Mouse (Mus musculus) ovary, adult 18-20 months (tissue): Measurements from ENCODE around the gene Cox10.

ENCODE experiments used
- DNase-seq: peaks from one replicate; pipeline ENCODE4 v3.0.0; 2022; ENCODE audit warnings: low spot score, mixed read lengths

Cox10 gene

DNA sequence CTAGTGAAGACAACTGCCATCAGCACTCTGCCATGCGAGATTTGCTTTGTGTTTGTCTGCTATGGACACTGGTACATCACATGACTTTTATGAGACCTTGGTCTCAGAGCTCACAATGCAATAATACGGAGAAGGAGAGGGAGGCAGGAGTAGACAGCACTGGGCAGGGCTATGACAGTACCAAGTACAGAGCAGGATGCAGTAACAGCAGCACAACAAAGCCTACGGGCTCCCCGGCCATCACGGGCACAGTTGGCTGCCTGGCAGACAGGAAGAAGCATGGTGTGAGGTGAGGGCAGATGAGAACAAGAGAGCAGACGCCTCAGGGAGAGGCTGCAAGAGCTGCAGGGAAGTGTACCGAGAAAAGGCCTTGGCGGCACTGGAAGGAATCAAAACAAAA is 87.3 kb downstream of the Cox10 start:
- no peak for DNase-seq

DNA sequence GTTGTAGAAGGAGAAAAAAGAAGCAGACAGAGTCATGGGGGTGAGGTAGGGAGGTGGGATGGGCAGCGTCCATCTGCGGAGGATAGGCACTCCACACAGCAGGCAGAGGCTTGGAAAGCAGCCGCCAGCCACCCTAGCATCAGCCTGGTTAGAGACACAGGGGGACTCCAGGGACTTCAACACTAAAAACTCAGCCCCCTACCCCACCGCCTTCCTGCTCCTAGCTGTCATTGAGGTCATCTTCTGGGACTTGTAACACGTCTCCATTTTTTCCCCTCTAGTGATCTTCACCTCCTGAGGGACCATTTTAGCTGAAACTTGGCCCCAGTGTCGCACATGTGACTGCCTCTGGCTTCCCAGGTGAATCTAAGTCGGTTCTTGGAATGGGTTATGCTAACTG is 88.5 kb downstream of the Cox10 start:
- DNase-seq, result no peak

- no peak for DNase-seq
Measured at GRCm38 (mm10) chr11:63990311-63990710, 89.0 kb downstream of the Cox10 start.

- DNase-seq, result no peak
Measured at GRCm38 (mm10) chr11:63988991-63989860, 90.0 kb downstream of the Cox10 start.

DNA sequence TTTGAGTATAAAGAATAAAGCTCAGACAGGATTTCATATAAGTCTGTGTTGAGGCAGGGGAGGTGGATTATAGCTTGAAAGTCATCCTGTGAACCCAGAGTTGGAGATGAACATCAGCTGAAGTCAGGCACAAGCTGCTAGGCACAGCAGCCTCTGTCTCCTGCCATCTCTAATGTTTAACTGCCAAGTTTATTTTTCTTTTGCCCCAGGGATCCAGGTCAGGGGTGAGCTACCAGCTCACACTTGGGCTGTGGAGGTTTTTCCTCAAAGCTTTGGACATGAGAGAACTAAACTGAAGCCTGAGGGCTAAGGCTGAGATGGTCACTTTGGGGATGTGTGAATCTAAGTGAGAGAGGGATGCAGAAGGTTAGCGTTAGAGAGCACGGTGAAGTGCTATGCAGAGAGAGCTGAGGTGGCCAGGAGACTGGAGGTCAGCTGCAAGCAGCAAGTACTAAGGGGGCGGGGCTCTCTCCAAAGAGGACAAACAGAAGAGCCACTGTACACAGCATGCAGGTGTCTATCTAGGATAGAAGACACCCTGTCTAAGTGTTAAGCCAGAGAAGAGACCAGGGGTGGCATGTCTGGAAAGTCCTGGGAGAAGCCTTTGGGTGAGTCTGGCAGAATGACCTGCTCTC is 91.1 kb downstream of the Cox10 start:
- DNase-seq, result no peak

- no peak for DNase-seq
Measured at GRCm38 (mm10) chr11:63986710-63987109, 92.6 kb downstream of the Cox10 start.

GRCm38 (mm10) chr11:63985481-63985880 is 93.8 kb downstream of the Cox10 start:
- DNase-seq, result no peak

GRCm38 (mm10) chr11:63984622-63985168 is 94.6 kb downstream of the Cox10 start:
- DNase-seq, result no peak

DNA sequence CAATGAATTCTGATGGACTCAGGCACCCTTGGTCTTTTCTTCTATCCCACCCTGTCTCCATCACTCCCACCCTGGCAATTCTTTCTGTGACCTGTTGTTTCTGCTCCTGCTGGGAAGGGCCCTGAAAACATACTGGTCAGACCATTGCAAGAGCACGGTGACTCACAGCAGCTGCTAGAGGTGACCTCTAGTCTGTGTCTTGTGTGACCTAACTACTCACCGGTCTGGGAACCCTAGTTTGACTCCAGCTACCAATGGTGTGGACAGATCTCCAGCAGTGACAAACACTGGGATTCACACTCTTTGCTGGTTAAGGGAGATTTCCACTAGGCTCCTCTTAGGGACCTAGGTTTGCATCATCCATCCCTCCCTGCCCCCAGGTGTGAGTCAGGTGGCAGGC is 101.5 kb downstream of the Cox10 start:
- DNase-seq, result no peak

DNA sequence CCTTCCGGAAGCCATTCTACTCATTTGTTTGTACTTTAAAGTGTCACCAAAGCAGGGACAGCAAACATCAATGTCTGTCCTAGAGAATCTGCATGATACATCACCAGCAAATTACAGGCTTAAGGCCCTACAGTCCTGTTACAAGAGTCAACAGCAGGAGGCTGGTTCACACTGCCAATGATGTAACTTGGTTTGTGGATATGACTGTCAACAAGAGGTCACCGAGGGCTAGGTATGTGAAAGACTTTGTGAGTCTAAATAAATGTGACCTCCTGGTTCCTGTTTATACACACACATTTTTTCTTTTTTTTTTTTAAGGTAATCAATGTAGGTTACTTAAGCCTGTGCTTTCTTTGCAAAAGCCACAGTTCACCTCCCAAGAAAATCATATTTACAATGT is 102.5 kb downstream of the Cox10 start:
- DNase-seq, result no peak

DNA sequence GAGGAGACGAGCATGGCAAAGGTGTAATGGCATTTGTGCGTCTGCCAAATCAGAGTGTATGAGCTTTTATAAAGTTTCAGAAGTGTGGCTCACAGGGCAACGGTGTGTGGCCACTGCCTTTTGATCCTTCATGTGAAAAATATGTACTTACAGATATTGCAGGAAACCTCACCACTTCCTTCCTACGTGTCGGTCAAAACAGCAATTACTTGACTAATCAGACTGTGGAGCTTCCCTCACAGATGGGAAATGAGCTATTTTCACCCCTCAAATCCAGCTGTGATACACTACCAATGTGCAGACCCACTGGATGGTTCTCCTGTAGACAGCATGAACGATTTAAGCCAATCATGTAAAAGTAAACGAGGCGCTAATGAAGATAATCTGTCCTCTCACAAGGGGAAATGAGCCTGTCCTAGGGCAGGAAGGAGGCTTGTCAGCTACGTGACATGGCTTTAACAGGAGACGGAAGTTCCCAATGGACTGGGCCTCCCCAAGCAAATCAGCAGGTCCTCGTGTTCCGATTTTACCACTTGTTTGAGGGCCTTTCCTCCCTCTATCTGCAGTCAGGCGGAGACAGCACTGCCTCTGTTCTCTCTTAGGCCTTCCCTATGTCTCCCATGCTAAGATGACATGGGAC is 103.9 kb downstream of the Cox10 start:
- no peak for DNase-seq

- no peak for DNase-seq
Measured at GRCm38 (mm10) chr11:63973973-63974372, 105.3 kb downstream of the Cox10 start.

DNA sequence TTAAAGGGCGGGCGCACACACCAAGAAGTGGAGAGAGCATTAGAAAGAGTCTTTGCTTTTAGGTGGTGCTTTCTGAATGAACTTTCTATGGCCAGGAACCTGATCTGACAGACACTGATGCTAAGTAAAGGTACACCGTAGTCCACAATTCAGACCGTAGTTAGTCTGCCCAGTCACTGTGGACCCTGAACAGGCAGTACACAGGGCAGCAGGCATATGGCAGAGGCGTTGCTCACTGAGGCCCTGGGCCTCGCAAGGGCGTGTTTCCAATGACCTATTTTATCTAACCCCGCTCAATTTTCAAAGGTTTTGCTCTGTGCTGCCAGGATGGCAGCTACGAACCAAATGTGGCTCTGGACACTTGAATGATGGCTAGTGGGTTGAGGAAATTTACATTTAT is 107.8 kb downstream of the Cox10 start:
- DNase-seq, result no peak

- no peak for DNase-seq
Measured at GRCm38 (mm10) chr11:63970818-63971217, 108.5 kb downstream of the Cox10 start.

- DNase-seq, result no peak
Measured at GRCm38 (mm10) chr11:63969205-63969910, 109.9 kb downstream of the Cox10 start.

DNA sequence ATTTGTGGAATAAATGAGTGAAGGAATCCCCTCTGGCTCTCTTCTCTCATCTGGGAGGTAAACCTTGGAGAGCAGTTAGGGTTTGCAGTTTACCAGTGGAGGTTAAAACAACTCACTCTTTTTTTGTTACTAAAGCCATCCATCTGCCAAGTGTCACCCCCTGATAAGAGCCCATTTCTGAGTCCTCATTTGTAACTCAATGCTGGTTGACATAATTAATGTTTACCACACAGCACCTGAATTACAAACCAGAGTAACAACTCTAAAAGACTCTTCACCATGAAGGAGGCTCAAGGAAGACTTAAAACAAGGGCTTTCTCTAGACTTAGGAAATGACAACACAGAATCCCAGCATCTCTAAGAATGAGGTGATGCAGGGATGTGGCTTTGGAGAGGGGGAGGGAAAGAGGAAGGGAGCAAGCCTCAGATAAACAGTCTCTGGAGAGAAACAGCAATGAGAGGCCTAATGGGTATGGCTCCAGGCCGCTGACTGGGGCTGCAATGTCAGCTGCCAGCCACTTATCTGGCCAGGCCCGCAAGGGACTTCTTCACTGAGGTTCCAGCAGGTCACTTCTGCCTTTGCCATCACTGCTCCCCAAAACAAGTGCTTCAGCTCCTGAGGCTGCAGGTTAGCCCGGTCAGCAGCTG is 110.8 kb downstream of the Cox10 start:
- no peak for DNase-seq

- no peak for DNase-seq
Measured at GRCm38 (mm10) chr11:63967641-63968387, 111.5 kb downstream of the Cox10 start.

DNA sequence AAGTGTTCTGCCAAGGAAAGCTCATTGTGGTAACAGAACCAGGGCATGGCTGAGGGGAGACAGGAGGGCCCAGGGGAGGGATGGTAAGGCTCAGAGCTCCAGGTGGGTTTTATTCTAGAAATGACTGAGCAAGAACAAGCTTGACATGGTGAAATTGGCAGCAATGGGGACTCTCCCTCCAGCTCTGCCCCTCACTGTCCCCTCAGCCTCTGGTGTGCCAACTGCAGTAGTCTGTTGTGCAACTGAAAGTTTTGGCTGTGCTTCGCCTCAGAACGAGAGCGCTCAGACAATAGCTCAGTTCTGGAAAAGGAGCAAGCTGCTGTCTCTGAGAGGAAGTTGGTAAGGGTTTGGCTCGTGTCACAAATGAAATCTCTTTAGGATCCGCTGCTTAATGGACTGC is 113.8 kb downstream of the Cox10 start:
- DNase-seq, result no peak

DNA sequence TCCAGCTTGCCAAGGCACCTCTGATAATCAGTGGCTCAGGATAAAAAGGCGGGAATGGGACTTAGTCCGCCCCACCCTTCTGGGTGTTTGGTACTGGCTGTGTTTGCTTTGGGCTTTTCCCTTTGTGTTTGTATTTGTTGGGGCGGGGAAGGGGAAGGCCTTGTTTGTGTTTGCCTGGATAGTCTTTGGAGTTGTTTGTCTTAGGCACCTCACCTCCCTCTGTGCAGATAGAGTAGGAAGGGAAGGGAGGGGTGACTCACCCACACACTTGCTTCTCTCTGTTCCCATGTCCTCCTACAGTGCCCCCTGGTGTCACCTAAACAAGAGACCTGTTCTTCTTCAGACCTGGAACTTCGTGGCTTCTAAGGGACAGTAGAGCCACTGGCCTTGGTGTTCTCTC is 122.1 kb downstream of the Cox10 start:
- DNase-seq, result no peak

- DNase-seq, result no peak
Measured at GRCm38 (mm10) chr11:63956748-63957147, 122.5 kb downstream of the Cox10 start.

DNA sequence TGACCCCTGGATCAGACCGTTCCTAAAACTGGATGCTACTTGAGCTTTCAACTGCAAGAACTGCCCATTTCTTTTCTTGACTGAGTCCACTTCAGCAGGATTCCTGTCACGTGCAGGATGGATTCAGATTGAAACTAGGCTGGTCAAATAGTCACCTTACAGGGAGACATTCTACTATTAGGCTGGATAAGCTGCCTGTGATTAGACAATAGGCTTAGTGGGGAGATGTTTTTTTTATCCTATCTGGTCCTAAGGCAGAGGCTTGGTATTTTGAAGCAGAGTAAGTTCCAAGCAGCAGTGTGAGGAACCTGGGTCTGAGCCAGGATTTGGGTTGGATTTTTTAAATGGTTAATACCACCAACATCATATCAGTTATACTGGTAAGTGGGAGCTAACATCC is 125.4 kb downstream of the Cox10 start:
- DNase-seq, result no peak
